Mouse (Mus musculus) testis, adult 2 months (tissue): ENCODE data around the gene Ncapd3.

ENCODE experiments used
- CTCF ChIP-seq: fragments of 200-500 bp; IDR thresholded peaks from 2 replicates; pipeline ENCODE4 v1.5.1; 2012; ENCODE audit warnings: low read depth, mild to moderate bottlenecking, inconsistent platforms, low read length, moderate library complexity; ENCODE audit not compliant: control insufficient read depth, insufficient read depth, insufficient replicate concordance
- POLR2A ChIP-seq: fragments of 200-500 bp; IDR thresholded peaks from 2 replicates; pipeline ENCODE4 v1.6.1; 2012; ENCODE audit warnings: low read depth, mild to moderate bottlenecking, inconsistent platforms, low read length, moderate library complexity; ENCODE audit not compliant: control insufficient read depth

- TF ChIP-seq POLR2A = no peak
- no peak for TF ChIP-seq CTCF
Measured at GRCm38 (mm10) chr9:26997062-26997461, 32.9 kb upstream of the Ncapd3 start.
